Mouse (Mus musculus): ENCODE data around the gene Rnft1.

- TF ChIP-seq CTCF (IDR thresholded peaks at IDR 0.05 in 2 of 3, conservative IDR thresholded peaks at IDR 0.05 in 1 of 3; ENCODE audit: control insufficient read depth in 1 of 3, insufficient read depth in 1 of 3, low read depth in 2 of 3, low read length in 3 of 3, poor library complexity in 1 of 3, severe bottlenecking in 1 of 3) (no peak), POLR2A (IDR thresholded peaks at IDR 0.05; ENCODE audit: control insufficient read depth in 1 of 2, insufficient read depth in 1 of 2, low read depth in 1 of 2, low read length in 2 of 2, poor library complexity in 1 of 2) (no peak), GABPA (IDR thresholded peaks at IDR 0.05; ENCODE audit: low read depth, low read length) (no peak), MAZ (IDR thresholded peaks at IDR 0.05; ENCODE audit: low read depth, low read length) (no peak), BHLHE40 (IDR thresholded peaks at IDR 0.05; ENCODE audit: borderline replicate concordance, low read depth, low read length) (no peak), KAT2A (conservative IDR thresholded peaks at IDR 0.05; ENCODE audit: low read depth, low read length) (no peak), SIN3A (IDR thresholded peaks at IDR 0.05; ENCODE audit: low read length) (no peak), ZC3H11A (IDR thresholded peaks at IDR 0.05; ENCODE audit: low read depth, low read length) (no peak), JUND (IDR thresholded peaks at IDR 0.05; ENCODE audit: low read depth, low read length) (no peak), GATA1 (IDR thresholded peaks at IDR 0.05; ENCODE audit: low read depth, low read length) (no peak), POLR2AphosphoS2 (IDR thresholded peaks at IDR 0.05; ENCODE audit: low read length) (no peak), EP300 (IDR thresholded peaks at IDR 0.05; ENCODE audit: low read depth in 1 of 2, low read length in 2 of 2) (no peak), MEF2A (IDR thresholded peaks at IDR 0.05; ENCODE audit: extremely low read depth, insufficient replicate concordance, low read depth, low read length, poor library complexity, severe bottlenecking) (no peak), USF1 (IDR thresholded peaks at IDR 0.05; ENCODE audit: low read depth, low read length) (no peak)
Observed at GRCm38 (mm10) chr11:86538786-86539185, 54.3 kb downstream of the Rnft1 start.
